Mouse (Mus musculus) lung, postnatal 0 days (tissue): ENCODE measurements at regions not wholly inside any gene's neighbourhood (a gene's known extent, or its start where the extent isn't known, plus 50 kb on each side); places are given as distances from the start of the nearest gene placed in this dataset.

Experiments
- CTCF ChIP-seq: IDR thresholded peaks from 2 replicates; pipeline ENCODE4 v1.5.1; 2016; ENCODE audit warnings: antibody characterized with exemption, mild to moderate bottlenecking
- EP300 ChIP-seq: IDR thresholded peaks from 2 replicates; pipeline ENCODE4 v1.6.1; 2016; ENCODE audit warnings: antibody characterized with exemption, mild to moderate bottlenecking, control low read depth

GRCm38 (mm10) chr1:143917623-143918022, 86.3 kb downstream of the Rgs2 start:
- TF ChIP-seq CTCF (no peak), EP300 (no peak)
